Mouse (Mus musculus): ENCODE results near the gene Pml. TPM values are rescaled to one million over a fixed set of nuclear protein-coding genes. Genes with fewer than 3 reads are reported as not detected.

Gene Pml
- polyA plus RNA-seq (2015; fragmentation: Nextera tagmentation; extraction: Ambion mirVana), result 7.1 and 8.3 TPM in 2 replicates

GRCm38 (mm10) chr9:58249592-58250192, at the start of gene Pml:
Gene Pml (minus strand): TSS chr9:58249786.
- Histone ChIP-seq H3K4me2 (peak within 1 kb of the TSS; percentile 64), H3K9me3 (replicated peaks) (no peaks in the 10 kb centered on the region), H3K27me3 (no peaks in the 10 kb centered on the region), H3K27ac (peak within 1 kb of the TSS; percentile 45), H3K36me3 (ENCODE audit: poor library complexity, severe bottlenecking) (no peaks in the 10 kb centered on the region), H3K4me1 (peaks cover 47% of the 10 kb centered on the region), H3K4me3 (peak within 1 kb of the TSS; percentile 42), H3K9ac (peak within 1 kb of the TSS; percentile 72)
- WGBS, result 3% methylated on average over 16 of the region's 16 CpGs
- 0 out of 2 replicates have a peak, but pooled peaks have one; percentile 25 for ATAC-seq

- no peak overlapping the region for H3K27ac ChIP-seq
- no peaks in the 10 kb centered on the region for H3K27me3 ChIP-seq
- H3K4me2 ChIP-seq, result no peak overlapping the region
- peaks cover 8% of the 10 kb centered on the region; the same call in 1 of the 2 replicates for H3K4me1 ChIP-seq
- no peak overlapping the region for H3K9ac ChIP-seq
- 77% methylated on average over 4 of the region's 4 CpGs for WGBS
- no peaks in the 10 kb centered on the region for H3K36me3 ChIP-seq (ENCODE audit: poor library complexity, severe bottlenecking)
- ATAC-seq, result no peak
- no peaks in the 10 kb centered on the region for H3K9me3 ChIP-seq (replicated peaks)
- H3K4me3 ChIP-seq, result no peak overlapping the region
Observed at GRCm38 (mm10) chr9:58297961-58298477, 48.4 kb upstream of the Pml start.

GRCm38 (mm10) chr9:58297065-58297464, 47.5 kb upstream of the Pml start:
- Histone ChIP-seq H3K9ac (no peak overlapping the region), H3K36me3 (ENCODE audit: poor library complexity, severe bottlenecking) (no peaks in the 10 kb centered on the region), H3K4me2 (no peak overlapping the region), H3K27ac (no peak overlapping the region), H3K27me3 (no peaks in the 10 kb centered on the region), H3K4me3 (no peak overlapping the region), H3K9me3 (replicated peaks) (no peaks in the 10 kb centered on the region), H3K4me1 (peaks cover 8% of the 10 kb centered on the region; the same call in 1 of the 2 replicates)
- WGBS, result 90% methylated on average over 6 of the region's 6 CpGs
- ATAC-seq, result no peak

- Histone ChIP-seq H3K36me3 (ENCODE audit: poor library complexity, severe bottlenecking) (no peaks in the 10 kb centered on the region), H3K27me3 (no peaks in the 10 kb centered on the region), H3K4me2 (no peak overlapping the region), H3K9ac (no peak overlapping the region), H3K27ac (peak overlapping the region; percentile 25), H3K4me1 (peaks cover 8% of the 10 kb centered on the region; the same call in 1 of the 2 replicates), H3K4me3 (no peak overlapping the region), H3K9me3 (replicated peaks) (no peaks in the 10 kb centered on the region)
- ATAC-seq, result no peak
- 13% methylated on average over 9 of the region's 9 CpGs for WGBS
Observed at GRCm38 (mm10) chr9:58295766-58296361, 46.3 kb upstream of the Pml start.

- Histone ChIP-seq H3K4me2 (no peak overlapping the region), H3K4me1 (peaks cover 8% of the 10 kb centered on the region; the same call in 1 of the 2 replicates), H3K27me3 (no peaks in the 10 kb centered on the region), H3K9me3 (replicated peaks) (no peaks in the 10 kb centered on the region), H3K36me3 (ENCODE audit: poor library complexity, severe bottlenecking) (no peaks in the 10 kb centered on the region), H3K9ac (no peak overlapping the region), H3K4me3 (no peak overlapping the region), H3K27ac (no peak overlapping the region)
- no peak for ATAC-seq
- 86% methylated on average over 3 of the region's 3 CpGs for WGBS
Observed at GRCm38 (mm10) chr9:58295345-58295744, 45.8 kb upstream of the Pml start.

- Histone ChIP-seq H3K36me3 (ENCODE audit: poor library complexity, severe bottlenecking) (no peaks in the 10 kb centered on the region), H3K4me3 (no peak overlapping the region), H3K27me3 (no peaks in the 10 kb centered on the region), H3K27ac (no peak overlapping the region), H3K9ac (no peak overlapping the region), H3K4me1 (peaks cover 8% of the 10 kb centered on the region; the same call in 1 of the 2 replicates), H3K9me3 (replicated peaks) (no peaks in the 10 kb centered on the region), H3K4me2 (no peak overlapping the region)
- WGBS, result 64% methylated on average over 7 of the region's 7 CpGs
- ATAC-seq, result no peak
Observed at GRCm38 (mm10) chr9:58294527-58294926, 44.9 kb upstream of the Pml start.

GRCm38 (mm10) chr9:58289901-58290300, 40.3 kb upstream of the Pml start:
- H3K27me3 ChIP-seq, result no peaks in the 10 kb centered on the region
- WGBS, result 94% methylated on average over 2 of the region's 2 CpGs
- no peak for ATAC-seq

GRCm38 (mm10) chr9:58289090-58289489, 39.5 kb upstream of the Pml start:
- Histone ChIP-seq H3K27ac (no peak overlapping the region), H3K4me1 (no peaks in the 10 kb centered on the region), H3K4me2 (no peak overlapping the region), H3K36me3 (ENCODE audit: poor library complexity, severe bottlenecking) (no peaks in the 10 kb centered on the region), H3K9me3 (replicated peaks) (no peaks in the 10 kb centered on the region), H3K27me3 (no peaks in the 10 kb centered on the region), H3K4me3 (no peak overlapping the region), H3K9ac (no peak overlapping the region)
- 89% methylated on average over 1 of the region's 1 CpGs for WGBS
- no peak for ATAC-seq

More at GRCm38 (mm10) chr9:58289901-58290300, 40.3 kb upstream of the Pml start:
- Histone ChIP-seq H3K4me2 (no peak overlapping the region), H3K36me3 (ENCODE audit: poor library complexity, severe bottlenecking) (no peaks in the 10 kb centered on the region), H3K9ac (no peak overlapping the region), H3K4me3 (no peak overlapping the region), H3K4me1 (no peaks in the 10 kb centered on the region), H3K9me3 (replicated peaks) (no peaks in the 10 kb centered on the region), H3K27ac (no peak overlapping the region)

- no peak overlapping the region for H3K4me2 ChIP-seq
- no peak overlapping the region for H3K9ac ChIP-seq
- H3K4me1 ChIP-seq, result no peaks in the 10 kb centered on the region
- no peak for ATAC-seq
- no peak overlapping the region for H3K27ac ChIP-seq
- no peak overlapping the region for H3K4me3 ChIP-seq
- H3K36me3 ChIP-seq (ENCODE audit: poor library complexity, severe bottlenecking), result no peaks in the 10 kb centered on the region
- H3K9me3 ChIP-seq (replicated peaks), result no peaks in the 10 kb centered on the region
- H3K27me3 ChIP-seq, result no peaks in the 10 kb centered on the region
- WGBS, result 80% methylated on average over 7 of the region's 7 CpGs
Observed at GRCm38 (mm10) chr9:58283431-58283830, 33.8 kb upstream of the Pml start.

GRCm38 (mm10) chr9:58281597-58281996, 32.0 kb upstream of the Pml start:
- Histone ChIP-seq H3K4me2 (no peak overlapping the region), H3K36me3 (ENCODE audit: poor library complexity, severe bottlenecking) (no peaks in the 10 kb centered on the region), H3K4me1 (no peaks in the 10 kb centered on the region), H3K9me3 (replicated peaks) (no peaks in the 10 kb centered on the region), H3K27me3 (no peaks in the 10 kb centered on the region), H3K27ac (no peak overlapping the region), H3K9ac (no peak overlapping the region), H3K4me3 (no peak overlapping the region)
- WGBS, result 54% methylated on average over 3 of the region's 3 CpGs
- no peak for ATAC-seq

GRCm38 (mm10) chr9:58280259-58281109, 30.9 kb upstream of the Pml start:
- Histone ChIP-seq H3K4me1 (peaks cover 2% of the 10 kb centered on the region), H3K9ac (no peak overlapping the region), H3K4me2 (peak overlapping the region; percentile 20; the same call in 1 of the 2 replicates), H3K27ac (no peak overlapping the region), H3K9me3 (replicated peaks) (no peaks in the 10 kb centered on the region), H3K27me3 (no peaks in the 10 kb centered on the region), H3K36me3 (ENCODE audit: poor library complexity, severe bottlenecking) (no peaks in the 10 kb centered on the region), H3K4me3 (no peak overlapping the region)
- ATAC-seq, result 0 out of 2 replicates have a peak, but pooled peaks have one; percentile 53
- 37% methylated on average over 9 of the region's 9 CpGs for WGBS

GRCm38 (mm10) chr9:58279780-58280179, 30.2 kb upstream of the Pml start:
- no peak overlapping the region for H3K4me2 ChIP-seq
- H3K27me3 ChIP-seq, result no peaks in the 10 kb centered on the region
- no peak overlapping the region for H3K27ac ChIP-seq
- peaks cover 10% of the 10 kb centered on the region for H3K4me1 ChIP-seq
- H3K4me3 ChIP-seq, result no peak overlapping the region
- no peak for ATAC-seq
- H3K9ac ChIP-seq, result no peak overlapping the region
- 72% methylated on average over 5 of the region's 5 CpGs for WGBS
- H3K36me3 ChIP-seq (ENCODE audit: poor library complexity, severe bottlenecking), result no peaks in the 10 kb centered on the region
- no peaks in the 10 kb centered on the region for H3K9me3 ChIP-seq (replicated peaks)
